Mouse (Mus musculus) intestine, postnatal 0 days (tissue): Measurements from ENCODE around the gene Ephb4. TPM values are rescaled to one million over a fixed set of nuclear protein-coding genes. Genes with fewer than 3 reads are reported as not detected.

Experiments used
- ATAC-seq: fragments of 200-750 bp; cut with Nextera tagmentation; 2 replicates; pipeline ENCODE4 v1.8.0; 2017; ENCODE audit warnings: mild to moderate bottlenecking, moderate TSS enrichment, moderate library complexity
- H3K27ac ChIP-seq: fragments of 300-500 bp; sonication (generic); 2 replicates; pipeline ENCODE4 v1.5.1; 2014; ENCODE audit warnings: mild to moderate bottlenecking, low read depth, low read length, moderate library complexity
- H3K27me3 ChIP-seq: fragments of 300-500 bp; sonication (generic); replicated peaks from 2 replicates; pipeline ENCODE4 v1.6.1; 2014; ENCODE audit warnings: low read length, mixed read lengths; ENCODE audit not compliant: control insufficient read depth, insufficient read depth
- H3K36me3 ChIP-seq: fragments of 300-500 bp; sonication (generic); 2 replicates; pipeline ENCODE4 v1.6.1; 2014; ENCODE audit warnings: mild to moderate bottlenecking, moderate library complexity; ENCODE audit not compliant: control insufficient read depth, insufficient read depth
- H3K4me1 ChIP-seq: fragments of 300-500 bp; sonication (generic); replicated peaks from 2 replicates; pipeline ENCODE4 v1.6.1; 2014; ENCODE audit warnings: antibody characterized with exemption, low read length, mixed read lengths; ENCODE audit not compliant: control insufficient read depth, insufficient read depth
- H3K4me2 ChIP-seq: fragments of 300-500 bp; sonication (generic); replicated peaks from 2 replicates; pipeline ENCODE4 v1.6.1; 2014; ENCODE audit warnings: low read depth, mild to moderate bottlenecking, moderate library complexity
- H3K4me3 ChIP-seq: fragments of 300-500 bp; sonication (generic); 2 replicates; pipeline ENCODE4 v1.5.1; 2014; ENCODE audit warnings: low read depth, low read length
- H3K9ac ChIP-seq: fragments of 300-500 bp; sonication (generic); 2 replicates; pipeline ENCODE4 v1.6.1; 2014; ENCODE audit warnings: mild to moderate bottlenecking, low read depth, low read length
- H3K9me3 ChIP-seq: fragments of 300-500 bp; sonication (generic); 2 replicates; pipeline ENCODE4 v1.6.1; 2016; ENCODE audit warnings: mixed run types; ENCODE audit not compliant: control insufficient read depth
- CTCF ChIP-seq: sonication (generic); IDR thresholded peaks from 2 replicates; pipeline ENCODE4 v1.5.1; 2016; ENCODE audit warnings: low read depth, mild to moderate bottlenecking, control low read depth, antibody characterized with exemption, moderate library complexity
- WGBS: fragments of 180-500 bp; shearing (Covaris S2); extraction: QIAGEN DNeasy Blood & Tissue Kit; methylation state at CpG from one replicate; pipeline ENCODE4 v1.1.7; 2014; 5-methylcytosine and 5-hydroxymethylcytosine counted together
- polyA plus RNA-seq: library from polyadenylated mRNA; unstranded; fragments of >200 nt; fragmentation: Nextera tagmentation; extraction: Ambion mirVana; gene quantifications from 2 replicates; pipeline ENCODE4 v1.2.1, GENCODE M21; 2015

Gene Ephb4
- polyA plus RNA-seq, 1 experiment from 2014 or later, result 12.6 TPM

DNA sequence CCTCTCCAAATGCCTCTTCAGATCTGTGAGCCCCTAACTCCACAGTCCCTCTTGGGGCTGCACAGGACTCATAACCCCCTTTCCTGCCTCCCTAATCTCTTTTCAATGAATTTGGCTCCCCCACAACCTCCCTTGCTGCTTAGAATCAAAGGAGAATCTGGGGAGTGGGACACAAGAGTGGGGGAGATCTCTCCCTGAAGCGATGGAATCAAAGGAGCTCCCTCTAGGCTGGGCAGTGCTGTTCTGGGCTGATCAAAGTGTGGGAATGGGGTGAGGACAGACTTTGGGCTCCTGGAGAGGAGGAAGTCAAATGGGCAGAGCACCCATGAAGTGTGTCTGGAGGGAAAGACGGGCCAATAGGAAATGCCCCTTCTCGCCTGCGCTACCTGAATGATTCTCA, 1.5 kb downstream of the Ephb4 start:
- no peak for TF ChIP-seq CTCF
- WGBS, result 8% methylated on average over 4 of the region's 4 CpGs
- Histone ChIP-seq H3K27ac (0 out of 2 replicates have a peak overlapping the region, but pooled peaks have one; percentile 89), H3K4me3 (peak overlapping the region; percentile 81), H3K9ac (peak overlapping the region; percentile 87), H3K27me3 (no peaks in the 10 kb centered on the region), H3K36me3 (peaks cover 22% of the 10 kb centered on the region), H3K4me1 (peaks cover 7% of the 10 kb centered on the region; the same call in 1 of the 2 replicates), H3K4me2 (peak overlapping the region; percentile 91), H3K9me3 (no peaks in the 10 kb centered on the region)
- ATAC-seq, result no peak

DNA sequence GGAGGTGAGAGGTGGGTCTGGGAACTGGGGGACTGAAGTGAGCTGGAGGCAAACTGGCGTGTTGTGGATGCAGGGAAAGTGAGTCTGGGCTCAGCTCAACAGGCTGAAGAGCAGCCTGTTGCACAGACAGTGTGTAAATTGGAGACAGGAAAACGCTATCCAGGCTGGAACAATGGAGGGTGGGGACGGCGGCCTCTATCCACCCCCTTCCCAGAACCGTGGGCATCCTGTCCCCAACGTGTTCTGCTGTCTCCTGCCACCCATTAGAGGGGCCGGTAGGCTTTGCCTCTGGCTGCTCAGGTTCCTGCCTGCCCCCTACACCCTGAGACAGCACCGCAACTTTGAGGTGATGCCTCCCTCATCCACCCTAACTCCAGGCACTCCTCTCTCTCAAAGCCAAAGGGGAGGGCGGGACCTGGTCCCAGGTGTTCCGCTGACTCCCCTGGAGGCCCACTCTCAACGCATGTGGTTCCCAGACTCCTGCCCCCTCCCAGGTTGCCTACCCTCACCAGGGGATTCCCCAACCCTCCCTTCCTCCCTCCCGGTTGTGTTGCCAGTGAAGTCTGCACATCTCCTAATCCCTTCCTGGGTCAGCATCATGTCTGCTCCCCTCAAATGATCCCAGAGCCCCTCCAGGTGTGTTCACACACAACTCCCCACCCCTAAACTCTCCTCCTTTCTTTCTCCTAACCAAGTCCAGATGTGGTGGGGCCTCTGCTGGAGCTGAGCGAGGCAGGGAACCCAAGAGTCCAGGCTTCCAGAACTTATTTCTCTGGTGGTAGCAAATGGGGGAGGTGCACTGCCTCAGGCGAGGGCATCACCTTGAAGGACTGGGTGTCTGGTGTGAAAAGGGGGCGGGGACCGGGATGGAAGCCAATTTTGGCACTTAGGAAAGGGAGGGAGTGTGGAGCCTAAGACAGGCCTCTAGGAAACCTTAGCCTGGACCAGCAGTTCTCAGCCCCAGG, 2.4 kb downstream of the Ephb4 start:
- TF ChIP-seq CTCF, result 0 out of 2 replicates have a peak, but pooled peaks have one; percentile 4
- H3K4me3 ChIP-seq, result peak overlapping the region; percentile 81
- 0 out of 2 replicates have a peak overlapping the region, but pooled peaks have one; percentile 87 for H3K9ac ChIP-seq
- peaks cover 7% of the 10 kb centered on the region; the same call in 1 of the 2 replicates for H3K4me1 ChIP-seq
- ATAC-seq, result no peak
- peak overlapping the region; percentile 89; the same call in 1 of the 2 replicates for H3K27ac ChIP-seq
- peak overlapping the region; percentile 91 for H3K4me2 ChIP-seq
- peaks cover 28% of the 10 kb centered on the region for H3K36me3 ChIP-seq
- WGBS, result 15% methylated on average over 16 of the region's 16 CpGs
- no peaks in the 10 kb centered on the region for H3K9me3 ChIP-seq
- H3K27me3 ChIP-seq, result no peaks in the 10 kb centered on the region

DNA sequence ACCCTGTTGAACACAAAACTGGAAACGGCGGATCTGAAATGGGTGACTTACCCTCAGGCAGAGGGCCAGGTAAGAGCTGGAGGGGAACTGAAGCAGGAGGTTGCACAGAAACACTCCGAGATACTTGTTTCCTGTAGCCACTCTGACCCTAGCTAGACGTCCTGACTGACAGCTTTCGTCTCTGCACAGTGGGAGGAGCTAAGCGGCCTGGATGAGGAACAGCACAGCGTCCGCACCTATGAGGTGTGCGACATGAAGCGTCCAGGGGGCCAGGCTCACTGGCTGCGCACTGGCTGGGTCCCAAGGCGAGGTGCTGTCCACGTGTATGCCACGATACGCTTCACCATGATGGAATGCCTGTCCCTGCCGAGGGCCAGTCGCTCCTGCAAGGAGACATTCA, 4.2 kb downstream of the Ephb4 start:
- Histone ChIP-seq H3K27me3 (no peaks in the 10 kb centered on the region), H3K4me3 (no peak overlapping the region), H3K4me2 (0 out of 2 replicates have a peak overlapping the region, but pooled peaks have one; percentile 3), H3K36me3 (peaks cover 45% of the 10 kb centered on the region), H3K4me1 (peaks cover 2% of the 10 kb centered on the region; the same call in 1 of the 2 replicates), H3K9me3 (no peaks in the 10 kb centered on the region), H3K9ac (no peak overlapping the region), H3K27ac (no peak overlapping the region)
- no peak for TF ChIP-seq CTCF
- ATAC-seq, result no peak
- WGBS, result 74% methylated on average over 17 of the region's 17 CpGs

DNA sequence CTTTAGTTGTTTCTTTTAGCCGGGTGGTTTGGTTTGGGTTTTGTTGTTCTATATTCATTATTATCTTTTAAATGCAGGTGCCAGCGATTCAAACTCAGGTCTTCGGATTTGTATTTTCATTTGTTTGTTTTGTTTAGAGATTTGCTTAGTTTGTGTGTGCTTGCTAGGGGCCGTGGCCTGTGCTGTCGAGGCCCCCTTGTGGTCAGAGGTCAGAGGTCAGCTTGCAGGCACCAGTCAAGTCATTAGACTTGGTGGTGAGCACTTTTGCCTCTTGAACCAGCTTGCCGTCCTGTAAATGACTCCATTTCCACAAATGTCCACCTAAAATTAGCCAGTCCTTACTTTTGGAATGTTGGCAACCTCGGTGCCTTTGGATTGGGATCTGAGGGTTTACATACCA, 8.5 kb downstream of the Ephb4 start:
- WGBS, result 35% methylated on average over 7 of the region's 7 CpGs
- Histone ChIP-seq H3K4me2 (no peak overlapping the region), H3K27ac (no peak overlapping the region), H3K9me3 (no peaks in the 10 kb centered on the region), H3K4me3 (no peak overlapping the region), H3K4me1 (no peaks in the 10 kb centered on the region), H3K27me3 (no peaks in the 10 kb centered on the region), H3K36me3 (peaks cover 86% of the 10 kb centered on the region), H3K9ac (no peak overlapping the region)
- no peak for ATAC-seq
- TF ChIP-seq CTCF, result peak; percentile 50

DNA sequence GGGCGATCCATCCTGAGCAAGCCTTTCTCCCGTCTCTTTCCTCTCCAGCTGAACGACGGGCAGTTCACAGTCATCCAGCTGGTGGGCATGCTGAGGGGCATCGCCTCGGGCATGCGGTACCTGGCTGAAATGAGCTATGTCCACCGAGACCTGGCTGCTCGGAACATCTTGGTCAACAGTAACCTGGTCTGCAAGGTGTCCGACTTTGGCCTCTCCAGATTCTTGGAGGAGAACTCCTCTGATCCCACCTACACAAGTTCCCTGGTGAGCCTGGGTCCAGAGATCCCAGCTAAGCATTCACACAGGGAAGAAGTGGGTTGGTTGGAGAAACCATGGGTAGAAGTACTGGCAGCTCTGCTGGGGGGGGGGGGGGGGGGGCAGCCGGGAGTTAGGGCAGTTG, 19.8 kb downstream of the Ephb4 start:
- H3K9me3 ChIP-seq, result no peaks in the 10 kb centered on the region
- no peak for ATAC-seq
- no peak overlapping the region for H3K4me3 ChIP-seq
- peaks cover 93% of the 10 kb centered on the region for H3K36me3 ChIP-seq
- H3K4me2 ChIP-seq, result no peak overlapping the region
- no peak overlapping the region for H3K9ac ChIP-seq
- H3K27ac ChIP-seq, result no peak overlapping the region
- TF ChIP-seq CTCF, result no peak
- 96% methylated on average over 9 of the region's 11 CpGs for WGBS
- no peaks in the 10 kb centered on the region for H3K4me1 ChIP-seq
- H3K27me3 ChIP-seq, result no peaks in the 10 kb centered on the region

DNA sequence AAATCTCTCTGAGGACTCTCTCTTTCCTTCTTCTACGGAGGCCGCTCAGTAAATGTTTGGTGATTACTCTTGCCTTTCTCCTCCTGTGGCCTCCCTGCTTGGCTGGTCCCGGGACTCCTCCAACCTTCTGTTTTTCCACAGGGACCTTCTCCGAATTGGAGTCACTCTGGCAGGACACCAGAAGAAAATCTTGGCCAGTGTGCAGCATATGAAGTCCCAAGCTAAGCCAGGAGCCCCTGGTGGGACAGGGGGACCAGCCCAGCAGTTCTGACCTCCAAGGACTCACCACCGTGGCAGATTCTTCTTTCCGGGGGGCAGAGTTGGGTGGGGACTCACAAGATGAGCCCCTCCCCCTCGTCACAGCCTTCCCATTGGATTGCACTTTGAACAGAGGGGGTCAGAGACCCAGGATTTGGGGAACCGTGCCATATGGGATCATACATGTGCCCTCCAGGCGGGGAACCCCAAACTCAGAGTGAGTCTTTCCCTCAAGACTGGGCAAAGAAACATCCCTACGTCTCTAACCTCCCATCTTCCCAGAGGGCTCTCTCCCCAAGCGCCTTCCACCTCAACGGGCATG, 23.6 kb downstream of the Ephb4 start:
- Histone ChIP-seq H3K4me2 (no peak overlapping the region), H3K9ac (no peak overlapping the region), H3K9me3 (no peaks in the 10 kb centered on the region), H3K4me1 (no peaks in the 10 kb centered on the region), H3K27ac (no peak overlapping the region; the same call in 1 of the 2 replicates), H3K36me3 (peaks cover 59% of the 10 kb centered on the region), H3K27me3 (no peaks in the 10 kb centered on the region), H3K4me3 (no peak overlapping the region)
- no peak for ATAC-seq
- WGBS, result 81% methylated on average over 12 of the region's 12 CpGs
- no peak for TF ChIP-seq CTCF
